Mouse (Mus musculus) CH12.LX (cell line): ENCODE results near the gene Zcchc24.

Experiments
- E2F4 ChIP-seq: IDR thresholded peaks from 2 replicates; pipeline ENCODE4 v1.6.1; 2011; ENCODE audit warnings: low read depth, low read length, improper control_type of control experiment; ENCODE audit not compliant: insufficient replicate concordance
- MAFK ChIP-seq: IDR thresholded peaks from 2 replicates; pipeline ENCODE4 v1.6.1; 2011; ENCODE audit warnings: low read length, improper control_type of control experiment; ENCODE audit not compliant: insufficient replicate concordance
- UBTF ChIP-seq: IDR thresholded peaks from 2 replicates; pipeline ENCODE4 v1.6.1; 2012; ENCODE audit warnings: low read depth, mild to moderate bottlenecking, inconsistent platforms, low read length, improper control_type of control experiment, moderate library complexity
- ZKSCAN1 ChIP-seq: IDR thresholded peaks from 2 replicates; pipeline ENCODE4 v1.6.1; 2012; ENCODE audit warnings: low read depth, inconsistent platforms, low read length, improper control_type of control experiment, borderline replicate concordance

DNA sequence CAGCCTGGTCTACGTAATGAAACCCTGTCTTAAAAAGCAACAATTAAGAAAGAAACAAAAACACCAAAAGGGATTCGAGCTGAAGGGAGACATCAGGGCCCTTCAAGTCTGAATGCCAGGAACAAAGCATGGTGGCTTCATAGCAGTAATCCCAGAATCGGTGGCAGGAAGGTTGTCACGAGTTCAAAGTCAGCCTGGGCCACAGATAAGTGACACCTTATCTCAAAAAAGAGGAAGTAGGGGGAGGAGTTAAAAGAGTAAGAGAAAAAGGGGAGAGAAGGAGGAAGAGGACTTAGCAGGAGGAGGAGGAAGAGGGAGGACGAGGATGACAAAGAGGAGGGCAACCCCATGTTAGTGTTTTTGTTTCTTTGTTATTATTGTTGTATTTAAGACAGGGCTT is 19.4 kb upstream of the Zcchc24 start:
- no peak for TF ChIP-seq MAFK
- no peak for TF ChIP-seq ZKSCAN1
- TF ChIP-seq E2F4 = no peak
- no peak for TF ChIP-seq UBTF
